Mouse (Mus musculus): ENCODE results near the gene Wiz.

The Wiz gene

DNA sequence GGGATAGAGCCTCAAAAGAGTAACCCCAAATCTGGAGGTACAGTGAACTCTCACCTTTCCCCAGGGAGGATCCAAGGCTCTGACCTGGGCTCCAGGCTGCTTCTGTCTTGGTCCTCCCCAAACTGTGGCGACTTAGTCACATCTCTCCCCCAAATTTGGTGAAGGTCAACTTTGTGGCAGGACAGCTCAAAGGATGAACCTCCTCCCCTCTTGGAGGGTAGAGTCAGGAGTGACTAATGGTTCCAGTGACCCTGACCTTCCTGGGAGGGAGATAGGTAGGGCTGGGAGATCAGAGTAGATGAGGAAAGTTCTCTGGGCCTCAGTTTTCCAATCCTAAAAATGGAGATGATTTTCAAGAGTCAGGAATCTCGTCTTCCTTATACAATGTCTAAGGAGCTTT is 10.5 kb downstream of the Wiz start:
- no peak for DNase-seq (ENCODE audit: low spot score)

DNA sequence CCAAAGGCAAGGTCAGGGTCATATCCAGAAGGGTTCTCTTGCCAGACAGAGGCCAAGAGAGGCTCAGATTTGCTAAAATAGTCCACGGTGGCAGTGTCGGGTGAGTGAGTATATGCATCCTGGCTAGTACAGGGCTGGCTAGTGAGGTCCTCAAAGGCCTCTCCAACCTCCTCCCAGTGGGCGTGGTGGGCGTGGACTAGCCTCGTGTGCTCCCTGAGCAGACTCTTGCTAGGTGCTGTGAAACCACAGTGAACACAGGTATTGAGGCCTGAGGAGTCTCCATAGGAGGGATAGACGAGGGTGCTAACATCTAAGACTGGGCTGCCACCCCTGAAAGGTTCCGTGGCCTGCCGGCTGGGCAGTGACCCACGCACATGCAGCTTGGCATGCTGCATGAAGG is 12.1 kb downstream of the Wiz start:
- DNase-seq (ENCODE audit: low spot score): no peak

- no peak for DNase-seq (ENCODE audit: low spot score)
These were observed 12.8 kb downstream of the Wiz start for GRCm38 (mm10) chr17:32376475-32376874.

- no peak for DNase-seq (ENCODE audit: low spot score)
These were observed 20.2 kb downstream of the Wiz start for GRCm38 (mm10) chr17:32368991-32369578.

GRCm38 (mm10) chr17:32367706-32368105 is 21.5 kb downstream of the Wiz start:
- DNase-seq (ENCODE audit: low spot score): no peak

DNA sequence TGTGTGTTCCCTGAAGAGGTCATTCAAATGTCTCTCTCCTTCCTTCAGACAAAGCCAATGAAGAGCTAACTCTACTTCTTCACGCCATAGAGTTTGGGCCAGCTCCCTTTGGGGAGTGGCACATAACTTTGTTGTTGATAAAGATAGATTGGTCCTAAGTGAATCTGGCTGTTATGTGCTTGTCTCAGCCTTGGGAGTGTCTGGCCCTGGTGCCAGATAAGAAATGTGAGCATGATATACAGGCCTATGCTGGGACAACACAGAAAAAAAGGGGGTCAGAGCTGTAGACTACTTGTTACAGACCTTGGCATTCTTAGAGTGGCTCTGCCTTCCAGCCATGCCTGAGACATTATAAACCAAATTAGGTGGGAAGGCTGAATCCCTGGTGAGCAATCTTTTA is 23.9 kb downstream of the Wiz start:
- DNase-seq (ENCODE audit: low spot score): no peak

DNA sequence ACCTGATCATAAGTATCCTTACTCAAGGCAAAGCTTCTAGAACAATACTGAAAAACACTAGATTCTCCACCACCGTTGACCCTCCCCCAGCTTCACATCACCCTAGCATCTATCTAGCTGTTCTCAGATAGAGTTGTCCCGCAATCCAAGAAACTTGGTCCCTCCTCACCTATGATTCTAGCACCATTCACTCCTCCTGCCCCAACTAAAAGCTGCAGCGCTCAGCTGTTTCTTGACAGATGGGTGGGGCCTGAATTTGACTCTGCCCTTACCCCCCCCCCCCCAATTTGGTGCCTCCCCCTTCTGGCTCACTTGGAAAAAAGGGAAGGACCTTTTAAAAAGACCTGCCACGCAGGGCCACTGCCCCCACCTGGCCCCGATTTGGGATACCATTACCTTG is 24.4 kb downstream of the Wiz start:
- no peak for DNase-seq (ENCODE audit: low spot score)

GRCm38 (mm10) chr17:32364331-32364730 is 24.9 kb downstream of the Wiz start:
- peak; percentile 85 for DNase-seq (ENCODE audit: low spot score)

- DNase-seq (ENCODE audit: low spot score): no peak
These were observed 25.4 kb downstream of the Wiz start for GRCm38 (mm10) chr17:32363821-32364301.

- no peak for DNase-seq (ENCODE audit: low spot score)
These were observed 26.6 kb downstream of the Wiz start for GRCm38 (mm10) chr17:32362686-32363085.

DNA sequence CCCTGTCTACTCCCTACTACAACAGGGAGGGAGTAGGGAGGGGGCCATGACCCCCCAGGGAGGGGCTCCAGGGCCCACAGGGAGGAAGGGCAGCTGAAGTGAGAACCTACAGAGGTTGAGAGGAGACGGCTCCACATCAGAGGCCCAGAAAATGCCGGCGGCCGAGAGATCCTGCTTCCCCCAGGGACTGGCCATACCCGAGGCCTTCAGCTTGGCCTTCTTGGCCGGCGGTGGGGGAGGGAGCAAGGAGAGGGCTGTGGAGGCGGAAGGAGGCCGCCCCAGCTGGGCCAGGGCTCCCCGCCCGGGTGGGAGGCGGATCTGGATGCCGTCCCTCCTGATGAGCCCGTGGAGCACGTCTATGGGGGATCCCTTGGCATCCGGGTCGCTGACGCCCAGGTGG is 29.3 kb downstream of the Wiz start:
- no peak for DNase-seq (ENCODE audit: low spot score)

- DNase-seq (ENCODE audit: low spot score): no peak
These were observed 30.3 kb downstream of the Wiz start for GRCm38 (mm10) chr17:32358943-32359340.

GRCm38 (mm10) chr17:32358192-32358942 is 30.9 kb downstream of the Wiz start:
- DNase-seq (ENCODE audit: low spot score): no peak

GRCm38 (mm10) chr17:32356766-32357760 is 32.2 kb downstream of the Wiz start:
- DNase-seq (ENCODE audit: low spot score): no peak

- DNase-seq (ENCODE audit: low spot score): no peak
These were observed 33.0 kb downstream of the Wiz start for GRCm38 (mm10) chr17:32356281-32356680.

DNA sequence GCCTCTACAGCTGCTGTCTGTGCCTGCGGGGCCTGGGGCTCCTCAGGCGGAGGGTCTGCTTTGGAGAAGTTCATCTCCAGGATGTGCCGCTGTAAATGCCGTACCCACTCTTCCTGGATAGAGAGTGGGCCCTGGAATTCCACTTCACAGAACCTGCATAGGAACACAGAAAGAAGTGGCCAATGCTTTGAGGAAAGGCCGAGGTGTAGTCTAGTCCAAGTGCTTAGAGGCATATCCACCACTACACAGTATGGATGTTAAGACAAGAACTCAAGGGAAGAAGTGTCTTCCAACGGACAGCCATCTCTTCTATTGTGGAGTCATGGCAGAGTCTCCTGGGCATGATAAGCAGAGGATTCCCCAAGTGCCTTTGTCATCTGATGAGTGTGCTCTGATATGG is 34.2 kb downstream of the Wiz start:
- DNase-seq (ENCODE audit: low spot score): no peak

DNA sequence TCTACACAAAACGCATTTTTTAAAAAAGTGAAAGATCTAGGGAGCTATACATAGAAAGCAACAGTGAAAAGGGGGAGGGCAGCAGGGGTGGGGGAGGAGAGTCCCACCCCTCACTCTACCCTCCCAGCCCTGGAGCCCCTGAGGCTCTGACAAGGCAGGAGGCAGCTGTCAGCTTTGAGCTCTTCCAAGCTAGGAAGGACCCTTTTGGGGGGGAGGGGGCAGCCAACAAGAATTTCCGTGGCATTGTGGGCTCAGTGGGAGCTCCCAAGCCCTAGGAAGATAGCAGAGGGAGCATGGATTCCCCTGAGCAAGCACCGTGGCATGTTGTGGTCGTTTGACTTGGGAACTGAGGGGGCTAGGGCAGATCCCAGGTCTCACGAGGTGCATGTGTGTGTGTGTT is 35.0 kb downstream of the Wiz start:
- no peak for DNase-seq (ENCODE audit: low spot score)

DNA sequence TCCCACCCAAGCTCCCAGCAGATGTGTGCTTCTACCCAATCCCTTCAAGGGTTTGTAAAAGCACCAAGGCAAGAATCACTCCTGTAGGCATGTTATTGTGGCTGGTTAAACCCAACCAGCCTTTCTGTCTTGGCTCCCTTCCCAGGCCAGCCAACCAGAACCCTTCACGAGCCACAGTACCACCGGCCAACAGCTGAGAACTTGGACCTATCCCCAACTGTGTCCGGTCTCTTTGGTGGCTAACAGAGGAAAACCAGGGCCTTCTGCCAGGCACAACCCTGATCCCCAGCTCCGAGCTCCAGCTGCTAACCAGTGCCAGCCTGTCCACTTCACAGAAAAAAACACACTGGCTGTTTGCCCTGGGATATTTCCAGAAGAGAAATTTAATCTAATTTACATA is 35.5 kb downstream of the Wiz start:
- no peak for DNase-seq (ENCODE audit: low spot score)

DNA sequence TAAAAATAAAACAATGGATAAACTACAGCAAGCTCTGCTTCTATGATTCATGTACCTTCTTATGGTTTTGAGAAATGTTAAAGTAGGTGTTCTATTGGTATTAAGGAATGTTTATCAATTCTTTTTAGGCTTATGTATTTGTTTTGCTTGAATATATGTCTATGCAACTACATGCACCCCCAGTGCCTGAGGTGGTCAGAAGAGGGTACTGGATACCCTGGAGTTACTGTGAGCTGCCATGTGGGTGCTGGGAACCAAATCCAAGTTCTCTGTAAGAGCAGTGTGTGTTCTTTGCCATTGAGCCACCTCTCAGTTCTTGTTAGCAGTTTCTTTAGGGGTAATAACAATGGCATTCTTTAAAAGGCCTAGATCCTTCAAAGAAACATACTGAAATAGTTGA is 37.5 kb downstream of the Wiz start:
- no peak for DNase-seq (ENCODE audit: low spot score)

DNA sequence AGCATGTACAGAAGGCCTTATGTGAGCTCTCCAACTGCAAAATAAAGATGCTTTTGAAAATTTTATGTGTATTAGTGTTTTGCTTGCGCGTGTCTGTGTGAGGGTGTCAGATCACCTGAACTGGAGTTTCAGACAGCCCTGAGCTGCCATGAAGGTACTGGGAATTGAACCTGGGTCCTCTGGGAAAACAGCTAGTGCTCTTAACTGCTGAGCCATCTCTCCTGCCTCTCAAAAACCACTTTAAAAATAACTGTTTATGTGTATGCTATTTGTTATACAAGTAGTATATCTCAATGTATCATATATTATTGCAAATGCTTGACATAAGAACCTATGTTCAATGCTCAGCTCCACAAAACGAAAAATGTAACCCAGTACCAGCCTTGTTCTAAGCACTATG is 38.0 kb downstream of the Wiz start:
- DNase-seq (ENCODE audit: low spot score): no peak

- DNase-seq (ENCODE audit: low spot score): peak; percentile 99
These were observed 38.8 kb downstream of the Wiz start, which contains the start of gene Akap8l for GRCm38 (mm10) chr17:32350382-32350983. TSS of gene Akap8l (minus strand) at chr17:32350607.

DNA sequence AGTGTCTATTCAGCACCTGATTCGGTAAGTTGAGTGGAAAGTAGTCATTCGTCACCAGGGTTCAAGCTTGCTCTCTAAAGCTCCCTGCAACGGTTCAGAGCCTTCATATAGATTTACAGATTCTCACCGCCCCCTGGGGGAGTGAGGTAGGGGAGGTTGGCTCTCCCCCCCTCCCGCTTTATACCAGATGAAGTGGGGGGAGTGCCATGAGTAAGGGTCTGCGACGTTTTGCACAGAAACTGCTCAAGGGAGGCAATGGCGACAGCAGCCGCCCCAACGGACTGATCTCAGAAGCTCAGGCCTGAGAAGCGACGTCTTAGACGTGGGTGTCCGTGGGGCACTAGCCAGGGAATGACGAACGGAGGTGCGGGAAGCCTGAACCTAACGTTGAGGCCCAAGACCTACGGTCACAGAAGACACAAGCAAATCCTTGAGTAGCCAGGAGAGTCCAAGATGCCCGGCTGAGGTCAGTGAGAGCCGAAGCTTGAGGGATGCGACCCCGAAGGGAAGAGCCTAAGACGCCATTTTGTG is 39.3 kb downstream of the Wiz start:
- DNase-seq (ENCODE audit: low spot score): no peak
